Mouse (Mus musculus) stomach, postnatal 0 days (tissue): ENCODE measurements around the gene 3110009E18Rik. TPM values are rescaled to one million over a fixed set of nuclear protein-coding genes. Genes with fewer than 3 reads are reported as not detected.

Experiments
- ATAC-seq: fragments of 200-750 bp; cut with Nextera tagmentation; 2 replicates; pipeline ENCODE4 v1.8.0; 2017; ENCODE audit not compliant: low FRiP score, low TSS enrichment
- DNase-seq: peaks from one replicate; pipeline ENCODE4 v3.0.0-alpha.2; 2016; ENCODE audit warnings: low spot score
- H3K27ac ChIP-seq: fragments of 300-500 bp; sonication (generic); replicated peaks from 2 replicates; pipeline ENCODE4 v1.5.1; 2014; ENCODE audit warnings: mild to moderate bottlenecking, control low read depth
- H3K27me3 ChIP-seq: fragments of 300-500 bp; sonication (generic); 2 replicates; pipeline ENCODE4 v1.6.1; 2014; ENCODE audit warnings: low read length; ENCODE audit not compliant: control insufficient read depth, insufficient read depth
- H3K36me3 ChIP-seq: fragments of 300-500 bp; sonication (generic); 2 replicates; pipeline ENCODE4 v1.6.1; 2014; ENCODE audit warnings: low read length, mixed read lengths; ENCODE audit not compliant: control insufficient read depth, insufficient read depth
- H3K4me1 ChIP-seq: fragments of 300-500 bp; sonication (generic); replicated peaks from 2 replicates; pipeline ENCODE4 v1.6.1; 2014; ENCODE audit warnings: antibody characterized with exemption; ENCODE audit not compliant: control insufficient read depth, insufficient read depth
- H3K4me2 ChIP-seq: fragments of 300-500 bp; sonication (generic); replicated peaks from 2 replicates; pipeline ENCODE4 v1.6.1; 2014; ENCODE audit warnings: low read depth, mild to moderate bottlenecking, control low read depth, moderate library complexity
- H3K4me3 ChIP-seq: fragments of 300-500 bp; sonication (generic); 2 replicates; pipeline ENCODE4 v1.5.1; 2014; ENCODE audit warnings: low read depth, low read length, control low read depth
- H3K9ac ChIP-seq: fragments of 300-500 bp; sonication (generic); 2 replicates; pipeline ENCODE4 v1.6.1; 2014; ENCODE audit warnings: mild to moderate bottlenecking, low read length, control low read depth, mixed read lengths
- H3K9me3 ChIP-seq: fragments of 300-500 bp; sonication (generic); 2 replicates; pipeline ENCODE4 v1.6.1; 2016; ENCODE audit warnings: low read length; ENCODE audit not compliant: control insufficient read depth
- CTCF ChIP-seq: IDR thresholded peaks from 2 replicates; pipeline ENCODE4 v1.5.1; 2016; ENCODE audit warnings: antibody characterized with exemption, low read depth, mild to moderate bottlenecking, moderate library complexity
- EP300 ChIP-seq: optimal IDR thresholded peaks from 2 replicates; pipeline ENCODE3; 2016; ENCODE audit warnings: antibody characterized with exemption
- whole genome bisulfite sequencing: fragments of 180-500 bp; shearing (Covaris S2); extraction: QIAGEN DNeasy Blood & Tissue Kit; methylation state at CpG from one replicate; pipeline ENCODE4 v1.1.7; 2014; 5-methylcytosine and 5-hydroxymethylcytosine counted together
- polyA plus RNA-seq: library from polyadenylated mRNA; unstranded; fragments of >200 nt; fragmentation: Nextera tagmentation; extraction: Ambion mirVana; gene quantifications from 2 replicates; pipeline ENCODE4 v1.2.1, GENCODE M21; 2015

Gene 3110009E18Rik
- polyA plus RNA-seq, 1 experiment from 2014 or later: 10.1 TPM

GRCm38 (mm10) chr1:120171819-120172521, 51.0 kb downstream of the 3110009E18Rik start:
- ATAC-seq (no peak; the same call in 1 of the 2 replicates), DNase-seq (no peak)
- H3K4me2 ChIP-seq: no peak overlapping the region
- no peak overlapping the region for H3K4me3 ChIP-seq
- TF ChIP-seq CTCF (peak; percentile 83), EP300 (no peak)
- 44% methylated on average over 5 of the region's 5 CpGs for WGBS
- no peak overlapping the region for H3K9ac ChIP-seq
- H3K36me3 ChIP-seq: no peaks in the 10 kb centered on the region
- no peaks in the 10 kb centered on the region for H3K9me3 ChIP-seq
- no peak overlapping the region for H3K27ac ChIP-seq
- no peaks in the 10 kb centered on the region for H3K27me3 ChIP-seq
- H3K4me1 ChIP-seq: no peaks in the 10 kb centered on the region

GRCm38 (mm10) chr1:120174991-120175390, 54.0 kb downstream of the 3110009E18Rik start:
- H3K9me3 ChIP-seq: no peaks in the 10 kb centered on the region
- no peak overlapping the region for H3K4me2 ChIP-seq
- H3K27ac ChIP-seq: no peak overlapping the region
- no peak overlapping the region for H3K9ac ChIP-seq
- H3K27me3 ChIP-seq: no peaks in the 10 kb centered on the region
- H3K36me3 ChIP-seq: no peaks in the 10 kb centered on the region
- no peak for ATAC-seq
- DNase-seq: no peak
- no peaks in the 10 kb centered on the region for H3K4me1 ChIP-seq
- WGBS: 71% methylated on average over 4 of the region's 4 CpGs
- H3K4me3 ChIP-seq: no peak overlapping the region
- TF ChIP-seq CTCF: no peak
- no peak for TF ChIP-seq EP300

GRCm38 (mm10) chr1:120176313-120176712, 55.3 kb downstream of the 3110009E18Rik start:
- DNase-seq: no peak
- no peaks in the 10 kb centered on the region for H3K4me1 ChIP-seq
- no peak for ATAC-seq
- H3K4me3 ChIP-seq: no peak overlapping the region
- H3K27me3 ChIP-seq: no peaks in the 10 kb centered on the region
- H3K36me3 ChIP-seq: no peaks in the 10 kb centered on the region
- no peak overlapping the region for H3K27ac ChIP-seq
- H3K9ac ChIP-seq: no peak overlapping the region
- no peak for TF ChIP-seq CTCF
- TF ChIP-seq EP300: no peak
- H3K4me2 ChIP-seq: no peak overlapping the region
- WGBS: 25% methylated on average over 14 of the region's 14 CpGs
- no peaks in the 10 kb centered on the region for H3K9me3 ChIP-seq

- no peak for TF ChIP-seq EP300
- no peak for TF ChIP-seq CTCF
- 92% methylated on average over 8 of the region's 8 CpGs for WGBS
- Histone ChIP-seq H3K4me3 (no peak overlapping the region), H3K9me3 (no peaks in the 10 kb centered on the region), H3K4me2 (no peak overlapping the region), H3K4me1 (no peaks in the 10 kb centered on the region), H3K27me3 (no peaks in the 10 kb centered on the region), H3K9ac (no peak overlapping the region), H3K27ac (no peak overlapping the region), H3K36me3 (no peaks in the 10 kb centered on the region)
- ATAC-seq (no peak), DNase-seq (no peak)
These were observed 56.2 kb downstream of the 3110009E18Rik start for GRCm38 (mm10) chr1:120177141-120177540.

- 46% methylated on average over 6 of the region's 6 CpGs for WGBS
- Histone ChIP-seq H3K27me3 (no peaks in the 10 kb centered on the region), H3K4me2 (no peak overlapping the region), H3K9ac (no peak overlapping the region), H3K27ac (no peak overlapping the region), H3K4me1 (no peaks in the 10 kb centered on the region), H3K36me3 (no peaks in the 10 kb centered on the region), H3K4me3 (no peak overlapping the region), H3K9me3 (no peaks in the 10 kb centered on the region)
- no peak for DNase-seq
- TF ChIP-seq EP300 (no peak), CTCF (no peak)
- no peak for ATAC-seq
These were observed 65.2 kb downstream of the 3110009E18Rik start for GRCm38 (mm10) chr1:120186204-120186603.

- no peak for DNase-seq
- no peak overlapping the region for H3K4me2 ChIP-seq
- no peaks in the 10 kb centered on the region for H3K9me3 ChIP-seq
- H3K27ac ChIP-seq: no peak overlapping the region
- no peaks in the 10 kb centered on the region for H3K36me3 ChIP-seq
- WGBS: 73% methylated on average over 9 of the region's 9 CpGs
- no peaks in the 10 kb centered on the region for H3K27me3 ChIP-seq
- H3K4me3 ChIP-seq: no peak overlapping the region
- TF ChIP-seq CTCF (no peak), EP300 (no peak)
- ATAC-seq: no peak
- H3K4me1 ChIP-seq: no peaks in the 10 kb centered on the region
- no peak overlapping the region for H3K9ac ChIP-seq
These were observed 65.7 kb downstream of the 3110009E18Rik start for GRCm38 (mm10) chr1:120186655-120187054.
